Mouse (Mus musculus) activated CD4-positive, CD25-positive, alpha-beta regulatory T cell, adult 4 months (primary cell): ENCODE data around the gene Vwa8. TPM values are rescaled to one million over a fixed set of nuclear protein-coding genes. Genes with fewer than 3 reads are reported as not detected.
A peak's percentile ranks its signal among the peaks of the same experiment; 100 is the strongest.

Experiments used
- ATAC-seq: one replicate; pipeline ENCODE4 v1.8.0; 2017
- polyA plus RNA-seq, 2 experiments: library from polyadenylated mRNA; unstranded; fragments of 100-300 nt; shearing (Covaris generic); gene quantifications; one replicate each; pipeline ENCODE4 v1.2.1; 2017

Gene Vwa8
- polyA plus RNA-seq, 2 experiments from 2014 or later, result 7.2 to 8.4 TPM

DNA sequence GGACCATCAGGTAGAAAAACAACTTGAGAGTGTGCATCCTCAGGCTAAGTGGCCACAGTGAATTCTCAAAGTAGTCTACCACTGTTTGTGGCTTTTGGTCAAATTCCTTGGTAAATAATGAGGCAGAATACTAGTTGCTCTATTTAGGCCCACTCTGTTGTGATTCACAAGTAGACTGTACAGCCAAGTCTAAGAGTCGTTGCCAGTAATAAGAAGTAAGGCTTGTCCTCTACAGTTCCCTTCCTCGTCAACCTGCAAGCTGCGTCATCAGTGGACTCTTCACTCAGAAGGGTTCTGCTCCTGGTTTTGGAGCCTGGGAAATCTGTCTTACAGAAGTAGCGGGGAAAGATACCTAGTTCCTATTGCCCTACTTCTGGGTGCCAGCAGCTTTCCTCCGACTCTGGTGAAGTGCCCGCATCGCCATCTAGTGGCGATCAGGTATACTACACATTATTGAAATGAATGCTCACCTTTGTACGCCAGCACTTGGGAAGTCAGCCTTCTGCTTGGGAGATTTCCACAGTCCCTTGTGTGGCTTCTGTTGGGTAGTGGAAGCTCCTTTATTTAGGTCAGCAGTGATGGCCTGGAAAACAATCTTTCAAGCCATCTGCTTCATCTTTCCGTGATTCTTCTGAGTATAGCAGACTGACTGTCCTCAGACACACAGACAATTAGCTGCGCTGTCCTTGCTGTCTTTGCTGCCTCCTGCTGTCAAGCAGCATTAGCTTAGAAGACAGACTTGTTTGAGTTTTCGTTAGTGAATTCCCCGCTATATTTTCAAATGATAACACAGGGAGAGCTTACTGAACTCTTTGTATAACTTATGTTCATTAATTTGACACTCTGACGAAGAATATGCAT is 258.0 kb downstream of the Vwa8 start:
- peak; percentile 68 for ATAC-seq

GRCm38 (mm10) chr14:79109375-79109774 is 260.5 kb downstream of the Vwa8 start:
- no peak for ATAC-seq

- no peak for ATAC-seq
Observed at GRCm38 (mm10) chr14:79110012-79110411, 261.2 kb downstream of the Vwa8 start.

DNA sequence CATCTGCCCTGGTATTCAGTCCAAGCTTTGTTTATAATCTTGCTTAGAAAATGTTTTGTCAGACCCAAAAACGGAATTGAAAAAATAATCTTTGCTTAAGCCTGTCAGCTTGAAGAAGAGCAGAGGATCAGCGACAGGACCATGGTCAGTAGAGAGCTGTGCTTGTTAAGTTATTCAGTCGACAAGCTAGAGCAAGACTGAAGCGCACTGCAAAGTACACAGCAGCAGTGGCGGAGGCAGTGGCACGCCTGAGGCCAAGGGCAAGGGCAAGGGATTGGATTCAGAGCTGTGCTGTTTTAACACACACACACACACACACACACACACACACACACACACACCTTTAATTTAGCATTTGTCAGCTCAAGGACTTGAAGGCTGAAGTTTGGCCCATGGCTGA is 263.2 kb downstream of the Vwa8 start:
- no peak for ATAC-seq

GRCm38 (mm10) chr14:79114526-79115383 is 265.9 kb downstream of the Vwa8 start:
- no peak for ATAC-seq

GRCm38 (mm10) chr14:79118457-79118856 is 269.6 kb downstream of the Vwa8 start:
- no peak for ATAC-seq

GRCm38 (mm10) chr14:79119354-79119753 is 270.5 kb downstream of the Vwa8 start:
- ATAC-seq, result no peak

DNA sequence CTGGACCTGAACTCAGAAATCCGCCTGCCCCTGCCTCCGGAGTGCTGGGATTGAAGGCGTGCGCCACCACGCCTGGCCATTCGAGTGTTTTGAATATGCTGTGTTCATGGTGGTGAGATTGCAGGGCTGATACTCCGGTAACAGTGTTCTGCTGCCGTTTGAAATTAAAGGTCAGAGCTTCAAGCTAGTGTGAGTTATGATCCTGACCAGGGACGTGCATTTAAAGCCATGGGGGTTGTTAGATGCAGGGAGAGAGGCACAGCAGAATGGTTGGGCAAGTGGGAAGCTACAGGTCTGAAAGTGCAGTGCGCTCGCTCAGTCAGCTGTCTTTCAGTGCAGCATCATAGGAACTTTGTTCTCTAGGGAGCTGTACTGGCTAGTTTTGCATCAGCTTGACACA is 271.8 kb downstream of the Vwa8 start:
- no peak for ATAC-seq

DNA sequence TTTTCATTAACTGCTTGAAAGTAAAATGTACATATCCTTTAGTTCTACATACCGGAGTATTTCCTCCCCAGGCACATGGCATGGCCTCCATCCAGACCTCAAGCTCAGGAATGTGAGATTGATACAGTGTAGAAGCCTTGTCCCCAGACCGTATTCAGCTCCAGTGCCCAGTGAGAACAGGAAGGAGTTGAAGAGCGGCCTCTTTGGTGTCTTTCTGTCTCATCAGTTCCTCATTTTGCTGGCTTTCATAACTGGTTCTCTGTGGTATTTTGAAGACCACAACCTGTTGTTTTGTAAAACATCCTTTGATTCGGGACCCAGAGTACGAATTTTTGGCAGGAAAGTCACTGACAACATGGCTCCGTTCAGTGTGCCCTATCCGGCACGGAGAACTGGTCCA is 274.6 kb downstream of the Vwa8 start:
- ATAC-seq, result no peak

DNA sequence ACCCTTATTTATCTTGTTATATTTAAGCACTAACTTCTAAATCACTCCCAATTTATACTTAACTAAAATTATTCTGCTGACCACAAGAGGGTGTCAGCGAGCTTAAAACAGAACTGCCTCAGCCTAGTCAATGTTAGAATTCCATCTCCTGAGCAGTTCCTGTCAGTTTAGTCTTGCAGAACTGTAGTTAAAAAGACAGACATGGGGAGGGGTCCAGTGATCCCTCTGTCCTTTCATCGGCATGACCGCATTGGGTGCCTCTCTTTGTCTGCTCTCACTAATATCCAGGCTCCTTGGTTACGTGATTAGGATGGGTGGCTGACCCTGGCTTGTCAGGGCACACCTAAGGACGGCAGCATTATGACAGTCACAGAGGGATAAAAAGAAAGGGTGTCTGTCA is 275.8 kb downstream of the Vwa8 start:
- peak; percentile 74 for ATAC-seq

DNA sequence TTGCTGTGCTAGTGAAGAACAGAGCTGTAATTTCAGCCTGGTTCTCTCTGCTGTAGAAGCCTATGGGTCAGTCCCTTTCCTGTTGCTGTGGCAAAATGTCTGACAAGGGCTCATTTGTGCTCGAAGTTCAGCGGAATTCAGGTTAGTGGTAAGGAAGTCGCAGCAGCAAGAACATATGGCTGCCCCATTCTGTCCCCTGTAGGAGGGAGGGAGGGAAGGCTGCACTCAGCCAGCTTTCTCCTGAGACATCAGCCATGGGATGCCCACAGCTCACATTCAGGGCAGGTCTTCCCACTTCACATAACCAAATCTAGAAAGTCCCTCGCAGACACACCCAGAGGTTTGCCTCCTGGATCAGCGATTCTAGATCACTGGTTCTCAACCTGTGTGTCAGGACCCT is 277.3 kb downstream of the Vwa8 start:
- no peak for ATAC-seq

- ATAC-seq, result no peak
Observed at GRCm38 (mm10) chr14:79134891-79135334, 286.1 kb downstream of the Vwa8 start.

- no peak for ATAC-seq
Observed at GRCm38 (mm10) chr14:79135441-79135840, 286.6 kb downstream of the Vwa8 start.

DNA sequence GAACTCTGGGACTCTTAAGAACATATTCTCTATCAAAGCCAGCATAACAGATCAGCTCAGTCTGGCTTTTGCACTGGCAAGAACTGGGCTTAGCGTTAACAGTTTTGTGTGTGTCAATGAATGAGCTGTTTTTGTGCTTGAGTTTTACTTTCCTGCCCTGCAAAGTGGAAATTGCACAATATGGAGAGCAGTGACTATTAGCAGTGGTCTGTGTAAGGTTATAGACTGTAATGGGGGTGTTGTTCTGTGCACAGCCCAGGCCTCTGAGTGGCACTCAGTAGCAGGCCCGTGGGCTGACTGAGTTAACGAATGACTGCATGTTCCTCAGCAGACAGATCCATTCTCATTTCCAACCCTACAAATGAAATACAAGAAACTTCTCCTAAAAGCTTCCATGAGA is 287.7 kb downstream of the Vwa8 start:
- no peak for ATAC-seq

DNA sequence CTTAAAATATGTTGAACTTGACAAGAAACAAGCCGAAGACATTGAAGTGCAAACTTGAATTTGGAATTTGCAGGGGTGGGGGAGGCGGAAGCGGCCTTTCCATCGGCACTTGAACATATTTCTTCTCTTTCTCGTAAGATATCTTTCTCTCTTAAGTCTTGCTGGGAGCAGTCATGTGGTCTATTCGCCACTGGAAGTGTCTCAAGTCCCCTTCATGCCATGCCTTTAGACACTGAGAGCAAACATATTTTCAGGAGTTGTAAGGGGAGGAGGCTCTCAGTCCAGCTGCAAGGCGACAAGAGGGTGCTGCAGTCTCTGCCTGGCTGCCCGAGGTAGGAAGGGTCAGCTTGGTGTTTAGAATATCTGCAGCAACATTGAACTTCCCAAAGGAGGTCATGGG is 288.2 kb downstream of the Vwa8 start:
- ATAC-seq, result no peak

- no peak for ATAC-seq
Observed at GRCm38 (mm10) chr14:79139096-79139651, 290.3 kb downstream of the Vwa8 start.

- no peak for ATAC-seq
Observed at GRCm38 (mm10) chr14:79139918-79140825, 291.3 kb downstream of the Vwa8 start.

- no peak for ATAC-seq
Observed at GRCm38 (mm10) chr14:79140826-79141219, 292.0 kb downstream of the Vwa8 start.

DNA sequence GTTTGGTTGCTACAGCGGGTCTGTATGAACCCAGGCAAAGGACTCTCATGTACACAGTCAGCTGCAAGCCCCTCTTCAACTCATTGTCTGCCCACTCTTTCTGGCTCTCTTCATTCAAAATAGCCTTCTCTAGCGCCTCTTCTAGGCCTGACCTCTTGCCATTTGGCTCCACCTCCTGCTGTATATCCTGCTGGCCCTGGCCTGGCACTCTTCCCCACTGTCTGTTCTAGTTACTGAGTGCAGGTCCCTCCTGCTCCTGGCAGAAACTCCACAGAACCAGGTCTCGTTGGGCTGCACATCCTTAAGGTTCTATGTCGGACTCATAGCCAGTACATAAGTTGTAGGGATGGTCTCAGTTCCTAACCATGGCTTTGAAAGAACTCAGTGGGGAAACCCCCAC is 293.5 kb downstream of the Vwa8 start:
- no peak for ATAC-seq

GRCm38 (mm10) chr14:79143696-79144095 is 294.8 kb downstream of the Vwa8 start:
- no peak for ATAC-seq

- no peak for ATAC-seq
Observed at GRCm38 (mm10) chr14:79144278-79145224, 295.7 kb downstream of the Vwa8 start.
